Mouse (Mus musculus) monocyte, adult 59 days (primary cell): Measurements from ENCODE around the gene Zfp362. TPM values are rescaled to one million over a fixed set of nuclear protein-coding genes. Genes with fewer than 3 reads are reported as not detected.

Source experiments
- total RNA-seq, 2 experiments: library from RNA; stranded (reverse); gene quantifications; one replicate each; pipeline ENCODE4 v1.2.4; 2023

Zfp362 gene
- 10 to 100 TPM; 25.3 to 25.6 TPM for total RNA-seq

GRCm38 (mm10) chr4:128806043-128806826 is at the start of gene Zfp362:
Zfp362 (minus strand) TSS chr4:128806045.

GRCm38 (mm10) chr4:128755064-128755463 is 50.8 kb downstream of the Zfp362 start, which contains the start of gene A3galt2:
A3galt2 (plus strand) TSS chr4:128755364.

Other genes with a start within 250 kb of the Zfp362 start
- 1 to 10 TPM; 5.6 to 6.1 TPM for gene Zscan20, start 195.9 kb downstream of the Zfp362 start, total RNA-seq
- gene Tlr12, start 187.4 kb downstream of the Zfp362 start, total RNA-seq, result 10 to 100 TPM in 1 of 2 experiments, 1 to 10 TPM in 1; 9.2 to 12.8 TPM
- 10 to 100 TPM; 75.2 to 79.3 TPM for gene Phc2, start 151.3 kb downstream of the Zfp362 start, total RNA-seq
- gene A3galt2, start 50.7 kb downstream of the Zfp362 start, total RNA-seq, result under 1 TPM; 0.50 to 0.85 TPM
- gene Trim62, start 77.5 kb upstream of the Zfp362 start, total RNA-seq, result 1 to 10 TPM; 6.3 to 7.3 TPM
- gene Azin2, start 156.4 kb upstream of the Zfp362 start, total RNA-seq, result 1 to 10 TPM; 5.9 to 8.1 TPM
- gene Ak2, start 185.9 kb upstream of the Zfp362 start, total RNA-seq, result 10 to 100 TPM; 80.6 to 81.9 TPM